Mouse (Mus musculus) liver, adult 2 months (tissue): ENCODE results near the gene Zbtb46. TPM values are rescaled to one million over a fixed set of nuclear protein-coding genes. Genes with fewer than 3 reads are reported as not detected.
A peak's percentile ranks its signal among the peaks of the same experiment; 100 is the strongest.

Experiments
- DNase-seq: peaks from one replicate; pipeline ENCODE4 v3.0.0-alpha.2; 2011; ENCODE audit warnings: low read depth, low spot score; ENCODE audit errors: extremely low read depth
- H3K27ac ChIP-seq: fragments of 200-500 bp; replicated peaks from 2 replicates; pipeline ENCODE4 v1.5.1; 2012; ENCODE audit warnings: low read depth, mild to moderate bottlenecking, control low read depth, inconsistent platforms, low read length; ENCODE audit not compliant: insufficient read depth
- H3K27me3 ChIP-seq: fragments of 200-500 bp; 2 replicates; pipeline ENCODE4 v1.6.1; 2012; ENCODE audit warnings: mild to moderate bottlenecking, moderate library complexity, low read length, inconsistent platforms; ENCODE audit not compliant: control insufficient read depth, insufficient read depth
- H3K36me3 ChIP-seq: fragments of 200-500 bp; 2 replicates; pipeline ENCODE4 v1.6.1; 2012; ENCODE audit warnings: low read length, inconsistent platforms; ENCODE audit not compliant: control insufficient read depth, insufficient read depth
- H3K4me1 ChIP-seq: fragments of 200-500 bp; 2 replicates; pipeline ENCODE4 v1.6.1; 2011; ENCODE audit warnings: low read length; ENCODE audit not compliant: control insufficient read depth, insufficient read depth
- H3K4me3 ChIP-seq: fragments of 200-500 bp; 2 replicates; pipeline ENCODE4 v1.5.1; 2011; ENCODE audit warnings: low read depth, mild to moderate bottlenecking, control low read depth, low read length, moderate library complexity; ENCODE audit not compliant: insufficient read depth
- H3K79me2 ChIP-seq: fragments of 200-500 bp; 2 replicates; pipeline ENCODE4 v1.6.1; 2012; ENCODE audit warnings: inconsistent platforms, mild to moderate bottlenecking, low read length, moderate library complexity; ENCODE audit not compliant: control insufficient read depth, insufficient read depth
- H3K9ac ChIP-seq: fragments of 200-500 bp; 2 replicates; pipeline ENCODE4 v1.6.1; 2012; ENCODE audit warnings: low read depth, mild to moderate bottlenecking, control low read depth, inconsistent platforms, low read length
- CTCF ChIP-seq: fragments of 200-500 bp; IDR thresholded peaks from 2 replicates; pipeline ENCODE4 v1.5.1; 2011; ENCODE audit warnings: low read depth, low read length, control low read depth
- POLR2A ChIP-seq: fragments of 200-500 bp; IDR thresholded peaks from 2 replicates; pipeline ENCODE4 v1.6.1; 2011; ENCODE audit warnings: low read length, control low read depth; ENCODE audit not compliant: insufficient read depth; ENCODE audit errors: extremely low read depth
- WGBS: fragments of 180-500 bp; shearing (Covaris S2); methylation state at CpG from one replicate; pipeline ENCODE4 v1.1.7; 2018; 5-methylcytosine and 5-hydroxymethylcytosine counted together
- polyA plus RNA-seq: library from polyadenylated mRNA; depleted of rRNA; stranded (reverse); fragments of >200 nt; gene quantifications from 2 replicates; pipeline ENCODE4 v1.2.3, GENCODE M21; 2012
- total RNA-seq: library from RNA; depleted of rRNA; stranded (reverse); fragments of >200 nt; gene quantifications from 2 replicates; pipeline ENCODE4 v1.2.3, GENCODE M21; 2014

Zbtb46 gene
- total and polyA plus RNA-seq, 2 experiments: 2.8 to 5.3 TPM

- WGBS: 74% methylated on average over 4 of the region's 4 CpGs
- H3K9ac ChIP-seq: no peak overlapping the region
- H3K4me1 ChIP-seq: peaks cover 4% of the 10 kb centered on the region; the same call in 1 of the 2 replicates
- peaks cover 5% of the 10 kb centered on the region; the same call in 1 of the 2 replicates for H3K79me2 ChIP-seq
- no peak overlapping the region for H3K27ac ChIP-seq
- DNase-seq: no peak
- no peak overlapping the region for H3K4me3 ChIP-seq
- no peaks in the 10 kb centered on the region for H3K27me3 ChIP-seq
- TF ChIP-seq POLR2A (no peak), CTCF (no peak)
- H3K36me3 ChIP-seq: peaks cover 4% of the 10 kb centered on the region; the same call in 1 of the 2 replicates
Observed at GRCm38 (mm10) chr2:181420426-181420825, 38.8 kb downstream of the Zbtb46 start.

GRCm38 (mm10) chr2:181419359-181419758, 39.9 kb downstream of the Zbtb46 start:
- no peak overlapping the region for H3K9ac ChIP-seq
- no peak for DNase-seq
- H3K36me3 ChIP-seq: peaks cover 4% of the 10 kb centered on the region; the same call in 1 of the 2 replicates
- H3K4me1 ChIP-seq: peaks cover 4% of the 10 kb centered on the region; the same call in 1 of the 2 replicates
- no peak overlapping the region for H3K27ac ChIP-seq
- TF ChIP-seq CTCF (no peak), POLR2A (no peak)
- no peaks in the 10 kb centered on the region for H3K27me3 ChIP-seq
- no peak overlapping the region for H3K4me3 ChIP-seq
- 71% methylated on average over 7 of the region's 7 CpGs for WGBS
- peaks cover 5% of the 10 kb centered on the region; the same call in 1 of the 2 replicates for H3K79me2 ChIP-seq

- H3K4me3 ChIP-seq: no peak overlapping the region
- no peak overlapping the region for H3K27ac ChIP-seq
- no peak overlapping the region for H3K9ac ChIP-seq
- no peaks in the 10 kb centered on the region for H3K27me3 ChIP-seq
- H3K36me3 ChIP-seq: no peaks in the 10 kb centered on the region
- DNase-seq: peak; percentile 63
- peaks cover 9% of the 10 kb centered on the region; the same call in 1 of the 2 replicates for H3K79me2 ChIP-seq
- no peak for TF ChIP-seq POLR2A
- 0 out of 2 replicates have a peak, but pooled peaks have one; percentile 10 for TF ChIP-seq CTCF
- H3K4me1 ChIP-seq: peaks cover 8% of the 10 kb centered on the region; the same call in 1 of the 2 replicates
- WGBS: 2% methylated on average over 3 of the region's 3 CpGs
Observed at GRCm38 (mm10) chr2:181415945-181416344, 43.3 kb downstream of the Zbtb46 start.

- Histone ChIP-seq H3K36me3 (no peaks in the 10 kb centered on the region; the same call in 1 of the 2 replicates), H3K4me1 (peaks cover 8% of the 10 kb centered on the region; the same call in 1 of the 2 replicates), H3K79me2 (0 out of 2 replicates have a peak, but pooled peaks cover 5% of the 10 kb centered on the region), H3K27ac (peak overlapping the region; percentile 67), H3K9ac (no peak overlapping the region), H3K27me3 (no peaks in the 10 kb centered on the region), H3K4me3 (no peak overlapping the region)
- 70% methylated on average over 2 of the region's 2 CpGs for WGBS
- no peak for DNase-seq
- TF ChIP-seq CTCF: no peak
- no peak for TF ChIP-seq POLR2A
Observed at GRCm38 (mm10) chr2:181413141-181413540, 46.1 kb downstream of the Zbtb46 start.

GRCm38 (mm10) chr2:181410760-181411473, 48.3 kb downstream of the Zbtb46 start:
- Histone ChIP-seq H3K36me3 (no peaks in the 10 kb centered on the region; the same call in 1 of the 2 replicates), H3K79me2 (0 out of 2 replicates have a peak, but pooled peaks cover 5% of the 10 kb centered on the region), H3K9ac (no peak overlapping the region), H3K4me3 (no peak overlapping the region), H3K27ac (no peak overlapping the region), H3K4me1 (peaks cover 8% of the 10 kb centered on the region; the same call in 1 of the 2 replicates), H3K27me3 (no peaks in the 10 kb centered on the region)
- 52% methylated on average over 4 of the region's 4 CpGs for WGBS
- DNase-seq: peak; percentile 52
- TF ChIP-seq POLR2A (no peak), CTCF (peak; percentile 87)
